Comparison of ENCODE assay signal across 23 mouse cellular contexts in genomic region chr14:19208507-19208906, GRCm38 (mm10).
DNase-seq lines count a peak whose midpoint lies in the region; ATAC-seq and TF ChIP-seq lines count a peak whose summit lies in the region.
"Had no signal": no experiment of that assay in that cellular context is flagged by ENCODE, and none has a peak within 500 bp of the region (broad histone marks: within the 10 kb centered on the region; RNA-seq: fewer than 3 reads in every experiment).

No protein-coding gene starts in this region.

- no peaks in the 10 kb centered on the region for H3K27me3 ChIP-seq in intestine, embryonic 15.5 days (replicated peaks)
- no peaks in the 10 kb centered on the region for H3K27me3 ChIP-seq in intestine, postnatal 0 days (replicated peaks; ENCODE audit: control insufficient read depth, insufficient read depth, low read length)
- H3K27me3 ChIP-seq in intestine, embryonic 16.5 days (replicated peaks; ENCODE audit: control insufficient read depth, insufficient read depth, low read length) = no peaks in the 10 kb centered on the region
- H3K27me3 ChIP-seq: CH12.LX; embryonic facial prominence, embryonic 15.5 days; heart, embryonic 13.5 days; neural tube, embryonic 15.5 days had no signal

- H3K4me3 ChIP-seq in intestine, embryonic 15.5 days (replicated peaks) = no peak overlapping the region
- H3K4me3 ChIP-seq in intestine, postnatal 0 days (ENCODE audit: low read depth, low read length) = no peak overlapping the region
- no peak overlapping the region for H3K4me3 ChIP-seq in intestine, embryonic 16.5 days (ENCODE audit: low read length)
- H3K4me3 ChIP-seq: embryonic facial prominence, embryonic 15.5 days; forebrain, embryonic 10.5 days; gastrocnemius, adult 2 months; heart, embryonic 13.5 days; hindbrain, embryonic 10.5 days; limb, embryonic 10.5 days; neural tube, embryonic 15.5 days had no signal

- peak; percentile 4 for DNase-seq in adrenal gland, postnatal 10 days
- no peak for DNase-seq in heart, postnatal 4 days
- no peak for DNase-seq in gastrocnemius, adult 18-20 months (ENCODE audit: low spot score)
- no peak for DNase-seq in ovary, adult 18-20 months (ENCODE audit: low spot score)
- DNase-seq: cerebellum, adult 11-12 months; cerebellum, postnatal 25 days; gastrocnemius, adult 2 months; liver, postnatal 0 days; lung, postnatal 10 days; right cerebral cortex, postnatal 14 days had no signal

- no peaks in the 10 kb centered on the region for H3K9me3 ChIP-seq in intestine, embryonic 15.5 days
- H3K9me3 ChIP-seq in intestine, postnatal 0 days (ENCODE audit: control insufficient read depth) = no peaks in the 10 kb centered on the region
- no peaks in the 10 kb centered on the region for H3K9me3 ChIP-seq in intestine, embryonic 16.5 days (ENCODE audit: control insufficient read depth, low read length)
- H3K9me3 ChIP-seq: embryonic facial prominence, embryonic 15.5 days; heart, embryonic 13.5 days; limb, embryonic 10.5 days had no signal

- H3K36me3 ChIP-seq in intestine, embryonic 15.5 days = no peaks in the 10 kb centered on the region
- H3K36me3 ChIP-seq in intestine, postnatal 0 days (ENCODE audit: control insufficient read depth, insufficient read depth) = no peaks in the 10 kb centered on the region
- no peaks in the 10 kb centered on the region for H3K36me3 ChIP-seq in intestine, embryonic 16.5 days (ENCODE audit: control insufficient read depth, insufficient read depth, low read length)
- H3K36me3 ChIP-seq: embryonic facial prominence, embryonic 15.5 days; forebrain, embryonic 10.5 days; heart, embryonic 13.5 days; hindbrain, embryonic 10.5 days; limb, embryonic 10.5 days; neural tube, embryonic 15.5 days had no signal

- WGBS in intestine, embryonic 15.5 days = 34% methylated on average over 4 of the region's 4 CpGs
- 26% methylated on average over 4 of the region's 4 CpGs for WGBS in intestine, postnatal 0 days
- WGBS in intestine, embryonic 16.5 days = 32% methylated on average over 4 of the region's 4 CpGs

- no peak overlapping the region for H3K27ac ChIP-seq in intestine, embryonic 15.5 days
- H3K27ac ChIP-seq in intestine, postnatal 0 days (ENCODE audit: low read depth, low read length) = no peak overlapping the region
- H3K27ac ChIP-seq in intestine, embryonic 16.5 days (ENCODE audit: low read length) = no peak overlapping the region
- H3K27ac ChIP-seq: embryonic facial prominence, embryonic 15.5 days; forebrain, embryonic 10.5 days; gastrocnemius, adult 2 months; heart, embryonic 13.5 days; hindbrain, embryonic 10.5 days; hindbrain, postnatal 0 days; limb, embryonic 10.5 days; neural tube, embryonic 15.5 days had no signal

- H3K9ac ChIP-seq in intestine, embryonic 15.5 days = no peak overlapping the region
- H3K9ac ChIP-seq in intestine, postnatal 0 days (ENCODE audit: low read depth, low read length) = no peak overlapping the region
- no peak overlapping the region for H3K9ac ChIP-seq in intestine, embryonic 16.5 days (ENCODE audit: low read depth, low read length)
- H3K9ac ChIP-seq: embryonic facial prominence, embryonic 15.5 days; heart, embryonic 13.5 days; liver, postnatal 0 days; neural tube, embryonic 15.5 days had no signal

- ATAC-seq in intestine, embryonic 15.5 days = peak; percentile 89
- ATAC-seq in intestine, postnatal 0 days = no peak; the same call in 1 of the 2 replicates
- ATAC-seq in intestine, embryonic 16.5 days = peak; percentile 87
- ATAC-seq in megakaryocyte progenitor cell, adult 5-6 weeks (replicated peaks; ENCODE audit: poor library complexity) = peak; percentile 78
- ATAC-seq: hindbrain, postnatal 0 days; liver, postnatal 0 days; midbrain, embryonic 16.5 days had no signal

- TF ChIP-seq CTCF in intestine, postnatal 0 days (IDR thresholded peaks at IDR 0.05; ENCODE audit: low read depth) = no peak

- H3K4me2 ChIP-seq in intestine, embryonic 15.5 days (replicated peaks) = no peak overlapping the region
- no peak overlapping the region for H3K4me2 ChIP-seq in intestine, postnatal 0 days (replicated peaks; ENCODE audit: low read depth)
- no peak overlapping the region for H3K4me2 ChIP-seq in intestine, embryonic 16.5 days (ENCODE audit: low read depth, low read length)
- H3K4me2 ChIP-seq: embryonic facial prominence, embryonic 15.5 days; heart, embryonic 13.5 days; neural tube, embryonic 15.5 days had no signal

- no peaks in the 10 kb centered on the region for H3K4me1 ChIP-seq in intestine, embryonic 15.5 days (replicated peaks)
- no peaks in the 10 kb centered on the region for H3K4me1 ChIP-seq in intestine, postnatal 0 days (replicated peaks; ENCODE audit: control insufficient read depth, insufficient read depth, low read length)
- H3K4me1 ChIP-seq in intestine, embryonic 16.5 days (ENCODE audit: control insufficient read depth, insufficient read depth, low read length) = no peaks in the 10 kb centered on the region
- H3K4me1 ChIP-seq: embryonic facial prominence, embryonic 15.5 days; forebrain, embryonic 10.5 days; hindbrain, embryonic 10.5 days; limb, embryonic 10.5 days; neural tube, embryonic 15.5 days had no signal
